Mouse (Mus musculus): ENCODE data around the gene Pigr. TPM values are rescaled to one million over a fixed set of nuclear protein-coding genes. Genes with fewer than 3 reads are reported as not detected.

Pigr gene
- polyA plus RNA-seq, 1 experiment, result 5.1 TPM

DNA sequence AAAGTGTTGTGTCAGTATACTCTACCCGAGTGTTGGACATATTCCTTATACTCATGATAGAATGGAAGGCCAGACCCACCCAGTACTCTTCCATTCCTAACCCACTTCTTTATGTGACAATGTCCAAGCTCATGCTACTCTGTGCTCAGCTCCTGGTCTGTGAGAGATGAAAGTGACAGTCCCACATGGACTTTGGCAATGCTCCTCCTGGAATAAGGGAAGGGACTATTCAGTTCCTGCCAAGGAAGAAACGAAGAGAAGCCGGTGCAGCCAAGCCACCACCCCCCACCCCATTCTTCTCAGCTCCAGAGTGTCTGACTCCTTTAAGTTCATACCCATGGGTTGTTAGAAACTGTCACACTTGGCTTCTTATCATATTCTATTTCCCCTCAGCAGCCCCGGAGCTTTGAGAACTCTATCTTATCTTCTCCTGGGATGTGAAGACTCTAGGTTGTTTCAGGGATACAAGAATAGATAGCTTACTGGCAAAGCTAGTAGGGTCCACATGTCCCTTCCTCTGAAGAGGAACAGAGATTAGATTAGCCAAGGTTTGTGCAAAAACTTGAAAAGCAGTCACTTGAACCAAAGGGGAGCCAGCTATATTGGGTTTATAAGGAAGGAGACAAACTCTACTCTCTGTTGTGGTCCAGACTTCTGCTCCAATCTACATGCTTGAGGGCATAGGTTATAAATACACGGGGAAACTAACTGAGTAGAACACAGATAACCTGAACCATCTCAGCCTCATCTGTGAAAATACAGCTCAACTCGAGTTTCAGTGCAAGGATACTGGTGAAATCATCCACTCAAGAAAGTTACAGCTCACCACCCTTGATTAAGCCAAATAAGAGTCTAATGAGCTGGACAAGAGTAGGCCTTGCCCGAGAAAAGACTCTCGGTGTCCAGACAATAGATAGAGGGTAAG lies 3.7 kb downstream of the Pigr start:
- no peak for DNase-seq (ENCODE audit: low spot score)

- no peak for DNase-seq (ENCODE audit: low spot score)
Observed at GRCm38 (mm10) chr1:130832230-130833149, 6.0 kb downstream of the Pigr start.

- DNase-seq (ENCODE audit: low spot score), result no peak
Observed at GRCm38 (mm10) chr1:130835161-130835936, 8.9 kb downstream of the Pigr start.

DNA sequence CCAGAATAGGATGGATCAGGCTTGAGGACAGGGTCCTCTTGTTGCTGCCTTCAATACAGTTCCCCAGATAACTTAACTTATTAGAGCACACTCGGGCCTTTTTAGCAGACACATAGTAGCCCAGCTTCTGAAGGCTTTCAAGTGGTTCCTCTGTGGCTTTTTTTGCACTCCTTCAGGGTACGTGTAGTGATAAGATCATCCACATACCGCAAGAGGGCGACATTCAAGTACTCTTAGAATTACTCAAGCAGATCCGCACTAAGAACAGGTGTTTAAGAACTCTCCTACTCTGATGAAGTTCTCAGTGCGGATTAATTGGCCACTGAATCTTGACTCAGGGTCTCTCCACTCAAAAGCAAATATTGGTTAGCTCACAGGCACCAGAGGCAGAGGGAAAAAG lies 11.8 kb downstream of the Pigr start:
- DNase-seq (ENCODE audit: low spot score), result no peak

DNA sequence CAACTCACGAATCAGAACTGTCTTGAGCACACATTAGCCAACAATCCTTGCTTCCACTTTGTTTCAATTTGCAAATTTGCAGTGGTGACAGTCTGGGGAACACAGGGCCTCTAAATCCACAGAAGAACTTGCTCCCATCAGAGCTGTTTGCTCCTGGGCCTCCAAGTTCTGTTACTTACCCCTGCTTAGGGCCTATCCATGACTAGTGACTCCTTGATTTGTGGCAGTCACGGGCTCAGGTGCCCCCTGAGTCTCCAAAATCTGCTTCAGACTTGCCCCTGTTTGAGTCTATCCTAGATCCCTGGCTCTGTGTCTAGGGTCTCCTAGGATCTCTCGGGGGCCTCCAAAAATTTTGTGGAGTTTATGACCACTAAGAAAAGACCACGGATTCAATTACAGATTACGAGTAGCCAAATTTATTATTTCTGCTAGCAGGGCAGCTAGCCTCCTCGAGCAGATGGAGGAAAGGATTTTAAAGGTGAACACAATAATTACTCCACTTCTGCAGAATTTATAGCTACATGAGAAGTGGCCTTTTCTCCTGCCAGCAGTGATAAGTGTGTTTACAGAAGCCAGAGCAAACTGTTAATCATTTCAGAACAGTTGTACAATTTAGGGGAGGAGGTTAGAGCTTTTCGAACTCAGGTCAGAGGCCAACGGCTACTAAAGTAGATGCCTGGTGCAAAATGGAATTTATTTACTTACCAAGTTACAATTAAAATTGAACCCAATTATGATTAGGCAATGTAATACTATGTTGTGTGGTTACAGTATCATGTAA lies 14.3 kb downstream of the Pigr start:
- no peak for DNase-seq (ENCODE audit: low spot score)

DNA sequence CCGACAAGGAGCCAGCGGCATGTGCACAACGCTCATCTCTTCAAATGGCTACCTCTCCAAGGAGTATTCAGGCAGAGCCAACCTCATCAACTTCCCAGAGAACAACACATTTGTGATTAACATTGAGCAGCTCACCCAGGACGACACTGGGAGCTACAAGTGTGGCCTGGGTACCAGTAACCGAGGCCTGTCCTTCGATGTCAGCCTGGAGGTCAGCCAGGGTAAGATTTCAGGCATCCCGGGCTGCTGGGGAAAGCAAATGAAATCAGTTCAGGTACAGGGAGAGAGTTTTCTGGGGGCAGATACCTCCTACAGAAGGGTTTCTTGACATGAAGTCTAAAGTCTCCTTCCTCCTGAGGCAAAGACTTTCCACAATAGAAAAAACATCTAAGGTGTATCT lies 15.1 kb downstream of the Pigr start:
- no peak for DNase-seq (ENCODE audit: low spot score)

- DNase-seq (ENCODE audit: low spot score), result no peak
Observed at GRCm38 (mm10) chr1:130844516-130844915, 18.0 kb downstream of the Pigr start.

- DNase-seq (ENCODE audit: low spot score), result no peak
Observed at GRCm38 (mm10) chr1:130849530-130850214, 23.2 kb downstream of the Pigr start.

GRCm38 (mm10) chr1:130850405-130850804 lies 23.9 kb downstream of the Pigr start:
- no peak for DNase-seq (ENCODE audit: low spot score)

GRCm38 (mm10) chr1:130854819-130855218 lies 28.3 kb downstream of the Pigr start:
- DNase-seq (ENCODE audit: low spot score), result no peak

GRCm38 (mm10) chr1:130855723-130856122 lies 29.2 kb downstream of the Pigr start:
- DNase-seq (ENCODE audit: low spot score), result no peak

DNA sequence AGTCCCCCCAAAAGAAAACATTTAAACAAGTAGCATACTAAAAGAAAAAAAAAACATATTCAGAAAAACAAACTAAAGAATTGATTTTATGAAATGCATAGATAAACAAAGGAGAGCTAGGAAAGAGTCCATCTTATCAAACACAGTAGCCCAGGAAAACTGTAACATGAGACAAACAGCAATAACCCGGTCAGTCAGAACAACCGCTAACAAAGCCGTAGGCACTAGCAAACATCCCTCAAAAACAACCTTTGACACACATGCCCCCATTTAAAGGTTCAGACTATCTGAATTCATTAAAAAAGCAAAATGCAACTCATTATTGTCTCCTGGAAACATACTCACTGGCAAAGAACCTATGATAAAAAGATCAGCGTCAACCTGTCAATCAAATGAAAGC lies 31.0 kb downstream of the Pigr start:
- DNase-seq (ENCODE audit: low spot score), result no peak

- DNase-seq (ENCODE audit: low spot score), result no peak
Observed at GRCm38 (mm10) chr1:130864238-130864637, 37.8 kb downstream of the Pigr start.

DNA sequence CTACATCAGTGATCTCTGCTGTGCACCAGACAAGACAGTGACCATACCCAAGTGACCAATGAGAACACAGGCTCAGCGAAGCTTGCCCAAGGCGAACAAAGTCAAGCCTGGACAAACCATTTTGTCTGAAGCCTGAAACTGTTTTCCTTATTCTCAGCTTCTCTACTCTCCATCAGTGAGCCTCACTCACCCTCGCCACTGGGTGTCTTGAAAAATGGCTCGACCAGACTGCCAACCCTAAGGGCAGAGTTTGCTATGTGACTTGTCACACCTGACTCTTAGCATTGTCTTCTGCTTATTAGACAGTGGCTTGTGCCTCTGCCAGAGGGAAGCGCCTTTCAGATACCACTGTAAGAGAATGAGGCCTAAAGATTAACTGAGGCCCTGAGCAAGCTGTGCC lies 38.3 kb downstream of the Pigr start:
- DNase-seq (ENCODE audit: low spot score), result no peak

- DNase-seq (ENCODE audit: low spot score), result no peak
Observed at GRCm38 (mm10) chr1:130865541-130866221, 39.2 kb downstream of the Pigr start, which contains the start of gene Fcmr. Fcmr (plus strand) TSS chr1:130865669.

GRCm38 (mm10) chr1:130872912-130873311 lies 46.4 kb downstream of the Pigr start:
- no peak for DNase-seq (ENCODE audit: low spot score)

GRCm38 (mm10) chr1:130875139-130875538 lies 48.7 kb downstream of the Pigr start:
- no peak for DNase-seq (ENCODE audit: low spot score)

- DNase-seq (ENCODE audit: low spot score), result no peak
Observed at GRCm38 (mm10) chr1:130875910-130876309, 49.4 kb downstream of the Pigr start.

DNA sequence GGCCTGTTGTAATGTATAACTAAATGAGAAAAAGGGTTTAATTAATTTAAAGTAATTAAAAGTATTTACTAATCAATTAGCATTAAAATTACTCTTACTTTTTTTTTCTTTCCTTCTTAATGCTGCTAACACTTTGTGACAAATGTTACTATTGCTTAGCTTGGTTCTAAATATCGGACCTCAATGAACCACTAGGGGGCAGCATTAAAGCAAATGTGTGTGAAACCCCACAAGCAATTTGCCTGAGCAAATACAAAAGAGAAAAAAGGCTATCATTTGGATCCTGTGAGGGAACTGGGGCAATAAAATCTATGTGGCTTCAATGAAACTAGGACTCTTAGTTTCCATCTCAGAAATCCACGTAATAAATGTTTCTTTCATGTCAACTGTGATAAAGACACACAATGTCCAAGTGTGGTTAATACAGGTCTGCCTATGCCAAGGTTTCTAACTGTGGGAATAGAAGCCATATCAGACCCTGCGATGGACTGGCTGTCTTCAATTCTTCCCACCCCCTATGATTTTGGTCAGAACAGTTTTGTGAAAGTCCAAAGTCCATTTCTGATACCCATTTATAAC lies 50.5 kb downstream of the Pigr start:
- DNase-seq (ENCODE audit: low spot score), result no peak
